Mouse (Mus musculus): ENCODE results near the gene Tspan18. TPM values are rescaled to one million over a fixed set of nuclear protein-coding genes. Genes with fewer than 3 reads are reported as not detected.

The Tspan18 gene
- polyA plus RNA-seq, 1 experiment = 158 TPM

- TF ChIP-seq POLR2A (IDR thresholded peaks at IDR 0.05; ENCODE audit: borderline replicate concordance, extremely low read depth, low read depth, low read length) = no peak
- TF ChIP-seq CTCF (IDR thresholded peaks at IDR 0.05; ENCODE audit: insufficient read depth, low read length) = no peak
- Histone ChIP-seq H3K4me3 (replicated peaks; ENCODE audit: extremely low read depth, low read depth, low read length) (no peak overlapping the region), H3K4me1 (ENCODE audit: control insufficient read depth, insufficient read depth, low read length) (no peaks in the 10 kb centered on the region)
- WGBS = 27% methylated on average over 17 of the region's 17 CpGs
- DNase-seq = no peak
Observed at GRCm38 (mm10) chr2:93176871-93177667, 157.2 kb downstream of the Tspan18 start.

- Histone ChIP-seq H3K4me1 (ENCODE audit: control insufficient read depth, insufficient read depth, low read length) (no peaks in the 10 kb centered on the region), H3K4me3 (replicated peaks; ENCODE audit: extremely low read depth, low read depth, low read length) (no peak overlapping the region)
- DNase-seq = no peak
- TF ChIP-seq CTCF (IDR thresholded peaks at IDR 0.05; ENCODE audit: insufficient read depth, low read length) (no peak), POLR2A (IDR thresholded peaks at IDR 0.05; ENCODE audit: borderline replicate concordance, extremely low read depth, low read depth, low read length) (no peak)
- 62% methylated on average over 4 of the region's 4 CpGs for WGBS
Observed at GRCm38 (mm10) chr2:93176193-93176798, 158.0 kb downstream of the Tspan18 start.

- Histone ChIP-seq H3K4me1 (ENCODE audit: control insufficient read depth, insufficient read depth, low read length) (no peaks in the 10 kb centered on the region), H3K4me3 (replicated peaks; ENCODE audit: extremely low read depth, low read depth, low read length) (no peak overlapping the region)
- no peak for DNase-seq
- WGBS = 70% methylated on average over 2 of the region's 2 CpGs
- no peak for TF ChIP-seq POLR2A (IDR thresholded peaks at IDR 0.05; ENCODE audit: borderline replicate concordance, extremely low read depth, low read depth, low read length)
- no peak for TF ChIP-seq CTCF (IDR thresholded peaks at IDR 0.05; ENCODE audit: insufficient read depth, low read length)
Observed at GRCm38 (mm10) chr2:93175721-93176120, 158.6 kb downstream of the Tspan18 start.

GRCm38 (mm10) chr2:93175278-93175677 is 159.0 kb downstream of the Tspan18 start:
- WGBS = 43% methylated on average over 5 of the region's 5 CpGs
- H3K4me1 ChIP-seq (ENCODE audit: control insufficient read depth, insufficient read depth, low read length) = no peaks in the 10 kb centered on the region
- DNase-seq = no peak
- TF ChIP-seq POLR2A (IDR thresholded peaks at IDR 0.05; ENCODE audit: borderline replicate concordance, extremely low read depth, low read depth, low read length) (no peak), CTCF (IDR thresholded peaks at IDR 0.05; ENCODE audit: insufficient read depth, low read length) (no peak)
- H3K4me3 ChIP-seq (replicated peaks; ENCODE audit: extremely low read depth, low read depth, low read length) = no peak overlapping the region

- Histone ChIP-seq H3K4me1 (ENCODE audit: control insufficient read depth, insufficient read depth, low read length) (no peaks in the 10 kb centered on the region), H3K4me3 (replicated peaks; ENCODE audit: extremely low read depth, low read depth, low read length) (no peak overlapping the region)
- TF ChIP-seq CTCF (IDR thresholded peaks at IDR 0.05; ENCODE audit: insufficient read depth, low read length) = no peak
- no peak for DNase-seq
- 52% methylated on average over 5 of the region's 5 CpGs for WGBS
Observed at GRCm38 (mm10) chr2:93174159-93174558, 160.1 kb downstream of the Tspan18 start.

GRCm38 (mm10) chr2:93172460-93172859 is 161.8 kb downstream of the Tspan18 start:
- Histone ChIP-seq H3K4me1 (ENCODE audit: control insufficient read depth, insufficient read depth, low read length) (no peaks in the 10 kb centered on the region), H3K4me3 (replicated peaks; ENCODE audit: extremely low read depth, low read depth, low read length) (no peak overlapping the region)
- TF ChIP-seq POLR2A (IDR thresholded peaks at IDR 0.05; ENCODE audit: borderline replicate concordance, extremely low read depth, low read depth, low read length) = no peak
- no peak for TF ChIP-seq CTCF (IDR thresholded peaks at IDR 0.05; ENCODE audit: insufficient read depth, low read length)
- DNase-seq = no peak
- 59% methylated on average over 5 of the region's 5 CpGs for WGBS

GRCm38 (mm10) chr2:93171929-93172328 is 162.4 kb downstream of the Tspan18 start:
- TF ChIP-seq CTCF (IDR thresholded peaks at IDR 0.05; ENCODE audit: insufficient read depth, low read length) (no peak), POLR2A (IDR thresholded peaks at IDR 0.05; ENCODE audit: borderline replicate concordance, extremely low read depth, low read depth, low read length) (no peak)
- Histone ChIP-seq H3K4me3 (replicated peaks; ENCODE audit: extremely low read depth, low read depth, low read length) (no peak overlapping the region), H3K4me1 (ENCODE audit: control insufficient read depth, insufficient read depth, low read length) (no peaks in the 10 kb centered on the region)
- DNase-seq = no peak
- 76% methylated on average over 6 of the region's 6 CpGs for whole genome bisulfite sequencing

- H3K4me1 ChIP-seq (ENCODE audit: control insufficient read depth, insufficient read depth, low read length) = no peaks in the 10 kb centered on the region
- H3K4me3 ChIP-seq (replicated peaks; ENCODE audit: extremely low read depth, low read depth, low read length) = no peak overlapping the region
- no peak for DNase-seq
- no peak for TF ChIP-seq POLR2A (IDR thresholded peaks at IDR 0.05; ENCODE audit: borderline replicate concordance, extremely low read depth, low read depth, low read length)
- no peak for TF ChIP-seq CTCF (IDR thresholded peaks at IDR 0.05; ENCODE audit: insufficient read depth, low read length)
- 72% methylated on average over 5 of the region's 5 CpGs for WGBS
Observed at GRCm38 (mm10) chr2:93170845-93171200, 163.5 kb downstream of the Tspan18 start.

- WGBS = 74% methylated on average over 19 of the region's 19 CpGs
- Histone ChIP-seq H3K4me3 (replicated peaks; ENCODE audit: extremely low read depth, low read depth, low read length) (no peak overlapping the region), H3K4me1 (ENCODE audit: control insufficient read depth, insufficient read depth, low read length) (no peaks in the 10 kb centered on the region)
- no peak for DNase-seq
- TF ChIP-seq POLR2A (IDR thresholded peaks at IDR 0.05; ENCODE audit: borderline replicate concordance, extremely low read depth, low read depth, low read length) (no peak), CTCF (IDR thresholded peaks at IDR 0.05; ENCODE audit: insufficient read depth, low read length) (no peak)
Observed at GRCm38 (mm10) chr2:93170156-93170844, 164.0 kb downstream of the Tspan18 start.

Measured in lung, adult 2 months (tissue).